Mouse (Mus musculus) small intestine, adult 2 months (tissue): ENCODE measurements at regions not wholly inside any gene's neighbourhood (a gene's known extent, or its start where the extent isn't known, plus 50 kb on each side); places are given as distances from the start of the nearest gene placed in this dataset.

Experiments
- H3K27ac ChIP-seq: fragments of 200-500 bp; 2 replicates; pipeline ENCODE4 v1.5.1; 2012; ENCODE audit warnings: low read depth, low read length, control low read depth, inconsistent platforms; ENCODE audit not compliant: insufficient read depth
- H3K27me3 ChIP-seq: fragments of 200-500 bp; 2 replicates; pipeline ENCODE4 v1.6.1; 2012; ENCODE audit warnings: mild to moderate bottlenecking, moderate library complexity, low read length, inconsistent platforms; ENCODE audit not compliant: control insufficient read depth, insufficient read depth
- H3K36me3 ChIP-seq: fragments of 200-500 bp; 2 replicates; pipeline ENCODE4 v1.6.1; 2012; ENCODE audit warnings: mild to moderate bottlenecking, low read length, control low read depth, inconsistent platforms; ENCODE audit not compliant: control insufficient read depth, insufficient read depth
- H3K4me1 ChIP-seq: fragments of 200-500 bp; 2 replicates; pipeline ENCODE4 v1.6.1; 2012; ENCODE audit warnings: low read length, inconsistent platforms, mixed read lengths; ENCODE audit not compliant: control insufficient read depth, insufficient read depth, insufficient read length
- H3K4me3 ChIP-seq: fragments of 200-500 bp; 2 replicates; pipeline ENCODE4 v1.5.1; 2012; ENCODE audit warnings: low read depth, mild to moderate bottlenecking, control low read depth, inconsistent platforms, low read length, moderate library complexity
- CTCF ChIP-seq: fragments of 200-500 bp; IDR thresholded peaks from 2 replicates; pipeline ENCODE4 v1.5.1; 2012; ENCODE audit warnings: low read depth, mild to moderate bottlenecking, control low read depth, inconsistent platforms, low read length, moderate library complexity, mixed read lengths; ENCODE audit not compliant: insufficient replicate concordance, insufficient read length; ENCODE audit errors: extremely low read depth
- POLR2A ChIP-seq: fragments of 200-500 bp; IDR thresholded peaks from 2 replicates; pipeline ENCODE4 v1.6.1; 2012; ENCODE audit warnings: low read depth, mild to moderate bottlenecking, control low read depth, inconsistent platforms, low read length, moderate library complexity
- WGBS: fragments of 180-500 bp; shearing (Covaris S2); methylation state at CpG from one replicate; pipeline ENCODE4 v1.1.7; 2018; 5-methylcytosine and 5-hydroxymethylcytosine counted together

- Histone ChIP-seq H3K4me3 (no peak overlapping the region), H3K36me3 (no peaks in the 10 kb centered on the region)
- TF ChIP-seq CTCF (no peak), POLR2A (no peak)
Observed at GRCm38 (mm10) chr13:52337936-52338335, 193.1 kb downstream of the Diras2 start.

GRCm38 (mm10) chr13:52339156-52339555, 191.9 kb downstream of the Diras2 start:
- Histone ChIP-seq H3K36me3 (no peaks in the 10 kb centered on the region), H3K27ac (no peak overlapping the region), H3K27me3 (no peaks in the 10 kb centered on the region), H3K4me1 (no peaks in the 10 kb centered on the region), H3K4me3 (no peak overlapping the region)
- 30% methylated on average over 10 of the region's 10 CpGs for WGBS
- TF ChIP-seq POLR2A (no peak), CTCF (no peak)

More at GRCm38 (mm10) chr13:52337936-52338335, 193.1 kb downstream of the Diras2 start:
- H3K4me1 ChIP-seq: no peaks in the 10 kb centered on the region
- H3K27me3 ChIP-seq: no peaks in the 10 kb centered on the region
- WGBS: 62% methylated on average over 7 of the region's 7 CpGs
- H3K27ac ChIP-seq: no peak overlapping the region

GRCm38 (mm10) chr13:52341981-52342380, 189.1 kb downstream of the Diras2 start:
- no peak for TF ChIP-seq POLR2A
- TF ChIP-seq CTCF: no peak
- Histone ChIP-seq H3K36me3 (no peaks in the 10 kb centered on the region), H3K27ac (no peak overlapping the region), H3K4me1 (no peaks in the 10 kb centered on the region), H3K4me3 (no peak overlapping the region), H3K27me3 (no peaks in the 10 kb centered on the region)
- 73% methylated on average over 8 of the region's 8 CpGs for WGBS

- Histone ChIP-seq H3K4me1 (no peaks in the 10 kb centered on the region), H3K27ac (no peak overlapping the region), H3K36me3 (no peaks in the 10 kb centered on the region), H3K4me3 (no peak overlapping the region), H3K27me3 (no peaks in the 10 kb centered on the region)
- TF ChIP-seq CTCF: no peak
- no peak for TF ChIP-seq POLR2A
- 57% methylated on average over 2 of the region's 2 CpGs for WGBS
Observed at GRCm38 (mm10) chr13:52344383-52344782, 186.7 kb downstream of the Diras2 start.

GRCm38 (mm10) chr13:52344853-52345252, 186.2 kb downstream of the Diras2 start:
- Histone ChIP-seq H3K4me3 (no peak overlapping the region), H3K27ac (no peak overlapping the region), H3K4me1 (no peaks in the 10 kb centered on the region), H3K36me3 (no peaks in the 10 kb centered on the region), H3K27me3 (no peaks in the 10 kb centered on the region)
- 91% methylated on average over 3 of the region's 3 CpGs for WGBS
- TF ChIP-seq POLR2A: no peak
- no peak for TF ChIP-seq CTCF

- Histone ChIP-seq H3K4me3 (no peak overlapping the region), H3K27me3 (no peaks in the 10 kb centered on the region), H3K4me1 (no peaks in the 10 kb centered on the region), H3K27ac (no peak overlapping the region), H3K36me3 (no peaks in the 10 kb centered on the region)
- TF ChIP-seq POLR2A (no peak), CTCF (no peak)
- 53% methylated on average over 13 of the region's 13 CpGs for WGBS
Observed at GRCm38 (mm10) chr13:52345375-52346026, 185.6 kb downstream of the Diras2 start.

GRCm38 (mm10) chr13:52346027-52346375, 185.1 kb downstream of the Diras2 start:
- Histone ChIP-seq H3K27ac (no peak overlapping the region), H3K36me3 (no peaks in the 10 kb centered on the region), H3K27me3 (no peaks in the 10 kb centered on the region), H3K4me3 (no peak overlapping the region), H3K4me1 (no peaks in the 10 kb centered on the region)
- no peak for TF ChIP-seq CTCF
- no peak for TF ChIP-seq POLR2A
- WGBS: 80% methylated on average over 5 of the region's 5 CpGs

- no peaks in the 10 kb centered on the region for H3K27me3 ChIP-seq
- no peaks in the 10 kb centered on the region for H3K4me1 ChIP-seq
- WGBS: 57% methylated on average over 2 of the region's 2 CpGs
- H3K4me3 ChIP-seq: no peak overlapping the region
- no peak overlapping the region for H3K27ac ChIP-seq
- no peaks in the 10 kb centered on the region for H3K36me3 ChIP-seq
- TF ChIP-seq CTCF (no peak), POLR2A (no peak)
Observed at GRCm38 (mm10) chr13:52347631-52348030, 183.4 kb downstream of the Diras2 start.
